Mouse (Mus musculus) forebrain, embryonic 11.5 days (tissue): Measurements from ENCODE around the gene Ccin. TPM values are rescaled to one million over a fixed set of nuclear protein-coding genes. Genes with fewer than 3 reads are reported as not detected.

Source experiments
- polyA plus RNA-seq: library from polyadenylated mRNA; unstranded; fragments of >200 nt; fragmentation: Nextera tagmentation; extraction: Ambion mirVana; gene quantifications from 2 replicates; pipeline ENCODE4 v1.2.1, GENCODE M21; 2014

Ccin gene
- polyA plus RNA-seq, 1 experiment from 2014 or later = not detected

Other genes with a start within 250 kb of the Ccin start
- not detected in 2 replicates for gene Olfr159, start 212.5 kb upstream of the Ccin start, polyA plus RNA-seq
- not detected in 2 replicates for gene Olfr156, start 159.6 kb upstream of the Ccin start, polyA plus RNA-seq
- gene Olfr157, start 143.3 kb upstream of the Ccin start, polyA plus RNA-seq = not detected in 2 replicates
- gene Olfr155, start 131.9 kb upstream of the Ccin start, polyA plus RNA-seq = not detected in 2 replicates
- gene Reck, start 108.0 kb upstream of the Ccin start, polyA plus RNA-seq = 11.3 and 11.8 TPM in 2 replicates
- 75.5 and 79.1 TPM in 2 replicates for gene Glipr2, start 26.1 kb upstream of the Ccin start, polyA plus RNA-seq
- gene Clta, start 21.0 kb downstream of the Ccin start, polyA plus RNA-seq = 211 and 223 TPM in 2 replicates
- 18.8 and 20.8 TPM in 2 replicates for gene Gne, start 100.7 kb downstream of the Ccin start, polyA plus RNA-seq